Mouse (Mus musculus): Measurements from ENCODE around the gene Smu1. TPM values are rescaled to one million over a fixed set of nuclear protein-coding genes. Genes with fewer than 3 reads are reported as not detected.
A peak's percentile ranks its signal among the peaks of the same experiment; 100 is the strongest.

Smu1 gene
- polyA plus RNA-seq, 3 experiments from 2014 or later, result 131 to 146 (median 133) TPM

DNA sequence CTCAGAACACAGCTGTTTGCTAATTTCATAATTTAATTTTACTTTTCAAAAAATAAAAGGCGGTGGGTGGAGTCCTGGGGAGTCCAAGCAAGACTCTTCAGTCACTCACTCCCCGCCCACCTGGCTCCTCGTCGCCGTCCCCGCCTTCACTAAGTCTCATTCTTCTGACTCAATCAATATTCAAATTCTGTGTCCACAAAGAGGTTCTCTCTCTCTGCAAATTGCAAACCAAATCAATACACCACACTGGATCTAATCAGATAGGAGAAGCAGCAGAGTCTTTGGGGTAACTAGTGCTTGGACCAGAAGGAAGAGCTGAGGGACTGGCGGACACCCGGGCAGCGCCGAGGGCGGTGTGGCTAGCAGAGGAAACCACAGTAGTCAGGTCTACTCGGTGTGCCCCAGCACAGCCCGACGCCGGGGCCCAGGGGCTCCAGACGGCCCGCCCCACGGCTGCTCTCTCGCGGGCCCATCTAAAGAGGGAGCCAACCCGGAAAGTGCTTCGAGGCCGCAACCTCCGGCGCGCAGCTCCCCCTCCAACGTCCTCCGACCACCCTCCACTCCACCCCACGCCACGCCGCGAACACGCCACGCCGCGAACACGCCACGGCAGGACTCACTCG lies 455 bp downstream of the Smu1 start:
- ATAC-seq, result peak; percentile 63

DNA sequence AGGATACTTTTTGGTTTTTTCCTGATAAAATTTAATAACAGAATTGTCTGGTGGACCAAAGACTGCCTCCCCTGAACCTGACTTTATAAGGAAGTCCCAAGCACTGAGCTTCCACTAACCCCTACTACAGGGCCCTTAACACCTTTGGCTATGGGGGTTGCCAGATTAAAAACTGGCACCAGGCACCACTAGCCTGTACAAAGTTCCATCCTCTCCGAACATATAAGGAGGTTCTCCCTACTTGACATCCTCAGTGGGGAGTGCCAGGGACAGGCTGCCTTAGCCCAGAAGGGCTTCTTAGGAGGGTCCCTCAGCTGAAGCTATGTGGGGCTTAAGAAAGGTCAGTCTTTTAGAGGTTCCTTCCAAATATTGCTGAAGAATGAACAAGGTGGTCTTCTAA lies 22.4 kb downstream of the Smu1 start:
- no peak for ATAC-seq

DNA sequence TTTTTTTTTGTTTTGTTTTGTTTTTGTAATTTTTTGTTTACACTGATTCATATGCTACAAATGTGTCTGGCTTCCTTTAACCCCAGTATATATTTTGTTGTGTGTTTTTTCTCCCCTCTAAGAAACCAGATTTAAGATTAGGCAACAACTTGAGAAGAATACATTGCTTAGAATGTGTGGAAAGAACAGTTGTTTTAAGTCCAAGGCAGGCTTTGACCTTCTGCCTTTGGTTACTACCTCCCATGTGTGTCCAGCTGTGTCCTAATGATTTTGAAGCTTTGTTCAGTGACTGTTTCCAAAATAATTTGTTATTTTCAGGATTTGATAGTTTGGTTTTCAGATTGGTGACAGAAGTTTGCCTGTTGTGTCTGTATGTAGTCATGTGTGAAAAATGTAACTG lies 26.5 kb downstream of the Smu1 start:
- ATAC-seq, result no peak

DNA sequence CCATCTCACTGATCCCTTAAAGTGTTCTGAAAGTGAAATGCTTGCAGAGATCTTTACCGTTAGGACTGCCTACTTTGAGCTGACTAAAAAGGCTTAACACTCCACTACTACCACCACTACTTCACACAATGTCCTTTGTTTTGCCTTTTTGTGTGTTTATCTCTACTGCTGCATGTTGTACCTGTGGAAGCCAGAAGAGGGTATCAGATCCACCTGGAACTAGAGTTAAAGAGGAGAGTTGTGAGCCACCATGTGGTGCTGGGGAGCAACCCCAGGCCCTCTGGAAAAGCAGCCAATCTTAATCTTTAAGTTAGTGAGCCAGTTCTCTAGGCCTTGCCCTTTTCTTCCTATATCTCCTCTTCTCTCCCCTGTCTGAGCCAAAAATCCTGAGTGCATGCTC lies 30.5 kb downstream of the Smu1 start:
- no peak for ATAC-seq

DNA sequence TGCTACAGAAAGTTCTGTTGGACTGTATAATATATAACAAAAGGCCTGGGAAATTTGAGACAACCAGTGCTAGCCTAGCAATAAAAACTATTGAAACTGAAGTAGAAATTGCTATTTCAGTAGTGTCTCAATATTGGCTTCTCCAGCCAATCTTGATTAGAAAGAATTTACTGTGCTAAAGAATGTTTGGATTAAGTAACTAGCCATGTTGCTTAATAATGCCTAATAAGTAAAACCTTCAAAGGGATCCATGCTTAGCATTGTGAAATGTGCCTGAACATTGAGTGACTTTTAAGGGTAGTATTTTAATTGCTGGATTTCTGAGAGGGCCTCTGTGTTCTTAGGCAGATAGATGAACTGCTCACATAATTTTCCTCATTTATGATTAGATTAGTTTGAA lies 32.2 kb downstream of the Smu1 start:
- ATAC-seq, result no peak

DNA sequence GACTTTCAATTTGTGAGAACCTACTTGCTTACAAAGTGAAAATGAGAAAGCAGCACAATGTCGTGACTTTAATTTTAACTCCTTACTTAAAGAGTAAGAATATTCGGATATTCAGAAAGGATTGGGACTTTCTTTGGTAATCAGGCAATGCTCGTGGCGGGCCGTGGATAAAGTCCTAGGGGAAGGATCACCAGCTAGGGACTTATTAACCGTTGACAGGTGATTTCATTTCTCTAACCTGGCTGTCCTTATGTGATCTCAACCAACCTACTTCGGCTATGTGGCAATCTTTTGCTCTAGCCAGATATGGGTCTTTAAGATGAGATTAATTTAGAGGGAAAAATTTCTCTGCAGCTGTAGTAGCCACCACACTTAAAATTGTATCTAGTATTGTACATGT lies 32.6 kb downstream of the Smu1 start:
- ATAC-seq, result no peak

DNA sequence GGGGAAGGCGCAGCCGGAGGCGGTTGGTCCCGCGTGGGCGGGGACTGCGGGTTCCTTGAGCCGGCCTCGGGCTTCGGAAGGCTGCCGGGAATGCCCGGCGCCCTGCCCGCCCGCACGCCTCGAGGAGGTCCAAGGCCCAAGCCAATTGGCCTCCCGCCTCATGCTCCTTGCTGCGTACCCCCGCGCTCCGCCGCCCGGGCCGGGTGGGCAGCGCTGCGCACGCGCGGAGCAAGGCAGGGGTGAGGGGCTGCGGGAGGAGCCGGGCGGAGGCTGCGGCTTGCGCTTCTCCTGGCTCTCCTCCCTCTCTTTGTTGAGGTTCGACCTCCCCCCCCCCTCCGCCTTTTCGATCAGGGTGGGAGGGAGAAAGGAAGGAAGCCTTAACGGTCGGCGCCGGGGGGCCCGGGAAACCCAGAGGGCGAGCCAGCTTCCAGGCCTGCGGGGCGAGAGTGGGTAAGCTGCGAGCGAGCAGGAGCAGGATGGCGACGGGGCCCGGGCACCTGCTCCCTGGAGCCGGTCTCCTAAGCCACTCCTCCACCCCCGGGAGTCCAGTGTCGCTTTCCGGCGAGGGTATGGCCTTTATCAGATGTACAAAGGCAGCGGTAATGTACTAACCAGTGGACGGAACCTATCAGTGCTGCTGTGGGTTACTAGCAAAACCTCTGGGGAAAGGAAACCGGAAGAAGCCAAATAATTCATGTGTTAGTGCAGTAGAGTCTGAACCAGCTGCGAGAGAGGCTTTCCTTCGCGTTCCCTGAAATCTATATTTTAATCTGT lies 34.8 kb downstream of the Smu1 start:
- ATAC-seq, result peak; percentile 46

DNA sequence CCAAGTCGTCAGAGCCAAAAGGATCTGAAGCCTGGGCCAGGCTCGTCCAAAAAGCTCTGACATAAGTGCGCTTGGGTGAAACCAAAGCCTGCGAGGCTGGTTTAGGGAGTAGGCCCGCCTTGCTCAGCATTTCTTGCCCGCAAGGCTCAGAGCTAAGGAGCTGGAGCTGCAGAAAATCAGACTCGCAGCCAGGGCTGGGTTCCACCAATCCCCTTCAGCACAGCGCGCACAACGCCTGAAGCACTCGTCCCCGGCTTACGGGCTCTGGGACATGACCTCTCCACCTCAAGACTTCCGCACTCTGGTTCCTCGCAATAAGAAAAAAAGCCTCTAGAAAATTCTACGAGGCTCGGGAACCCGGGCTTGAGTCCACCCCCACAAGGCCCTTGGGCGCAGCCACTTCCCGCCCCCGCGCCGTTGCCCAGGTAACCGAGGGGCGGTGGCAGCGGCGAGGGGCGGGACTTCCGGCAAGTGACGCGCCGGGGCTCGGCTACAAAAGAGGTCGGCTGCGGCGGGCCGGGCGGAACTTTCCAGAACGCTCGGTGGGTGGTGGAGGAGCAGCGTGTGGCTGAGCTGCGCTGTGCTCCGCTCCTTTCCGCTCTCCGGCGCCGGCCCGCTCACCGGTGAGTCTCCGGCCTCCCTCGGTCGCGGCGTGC lies 35.6 kb downstream of the Smu1 start, which contains the start of gene Dnaja1:
TSS of gene Dnaja1 (plus strand) at position 140 of the 656 bp plus-strand sequence.
- ATAC-seq, result peak; percentile 73

DNA sequence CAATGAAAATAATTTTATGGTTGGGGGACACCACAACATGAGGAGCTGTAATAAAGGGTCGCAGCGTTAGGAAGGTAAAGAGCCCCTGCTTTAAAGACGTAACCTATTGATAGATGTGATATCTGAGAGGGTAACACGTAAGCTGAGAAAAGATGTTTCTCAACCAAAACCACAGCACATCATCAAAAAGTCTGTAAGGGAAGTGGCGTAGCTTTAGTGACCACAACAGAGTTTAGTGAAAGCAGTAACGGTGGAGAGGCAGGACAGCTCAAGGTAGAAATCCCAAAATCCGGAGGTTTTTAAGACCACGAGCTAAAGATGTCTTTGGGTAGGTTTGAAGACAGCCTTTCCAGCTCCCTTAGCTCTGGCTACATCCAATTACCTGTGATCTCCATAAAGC lies 36.8 kb downstream of the Smu1 start:
- ATAC-seq, result peak; percentile 53

DNA sequence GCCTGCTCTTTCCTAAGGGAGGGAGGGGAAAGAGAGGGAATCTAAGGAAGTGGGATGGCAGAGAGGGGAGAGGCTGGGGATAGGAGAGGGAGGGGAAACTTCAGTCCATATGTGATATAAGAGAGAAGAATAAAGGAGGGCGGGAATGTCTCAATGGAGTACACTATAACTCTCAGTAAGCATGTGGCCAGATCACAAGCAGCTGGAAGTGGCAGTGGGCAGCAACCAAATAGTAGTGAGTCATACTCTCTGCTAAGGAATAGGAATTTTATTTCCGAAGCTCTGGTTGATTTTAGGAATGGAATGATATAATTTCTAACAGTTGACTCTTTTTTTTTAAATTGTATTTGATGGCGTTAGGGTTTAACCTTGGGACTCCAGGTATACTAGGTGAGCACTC lies 40.6 kb downstream of the Smu1 start:
- ATAC-seq, result no peak

DNA sequence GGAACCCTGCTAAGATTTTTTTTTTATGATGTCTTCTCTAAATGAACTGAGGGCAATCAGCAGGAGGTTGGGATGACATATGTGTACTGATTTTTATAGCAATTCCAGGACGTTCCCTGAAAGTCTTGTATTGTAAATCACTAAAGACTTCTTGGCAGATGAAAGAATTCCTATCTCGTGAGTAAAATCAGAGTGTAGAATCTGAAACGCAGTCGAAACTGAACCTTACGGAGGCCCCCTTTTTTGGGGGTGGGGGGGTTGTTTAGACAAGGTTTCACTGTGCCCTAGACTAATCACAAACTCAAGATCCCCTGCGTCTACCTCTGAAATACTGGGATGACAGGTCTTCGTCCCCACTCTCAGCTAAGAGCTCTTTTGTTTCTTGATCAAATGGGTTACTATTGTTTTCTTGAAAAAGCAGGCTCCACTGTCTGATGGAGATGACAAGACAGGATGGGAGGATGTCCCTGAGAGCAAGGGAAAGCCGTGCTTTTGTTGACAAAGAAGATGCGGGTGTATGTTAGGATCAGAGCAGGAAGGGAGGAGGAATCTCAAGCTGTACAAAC lies 53.9 kb downstream of the Smu1 start:
- ATAC-seq, result no peak

DNA sequence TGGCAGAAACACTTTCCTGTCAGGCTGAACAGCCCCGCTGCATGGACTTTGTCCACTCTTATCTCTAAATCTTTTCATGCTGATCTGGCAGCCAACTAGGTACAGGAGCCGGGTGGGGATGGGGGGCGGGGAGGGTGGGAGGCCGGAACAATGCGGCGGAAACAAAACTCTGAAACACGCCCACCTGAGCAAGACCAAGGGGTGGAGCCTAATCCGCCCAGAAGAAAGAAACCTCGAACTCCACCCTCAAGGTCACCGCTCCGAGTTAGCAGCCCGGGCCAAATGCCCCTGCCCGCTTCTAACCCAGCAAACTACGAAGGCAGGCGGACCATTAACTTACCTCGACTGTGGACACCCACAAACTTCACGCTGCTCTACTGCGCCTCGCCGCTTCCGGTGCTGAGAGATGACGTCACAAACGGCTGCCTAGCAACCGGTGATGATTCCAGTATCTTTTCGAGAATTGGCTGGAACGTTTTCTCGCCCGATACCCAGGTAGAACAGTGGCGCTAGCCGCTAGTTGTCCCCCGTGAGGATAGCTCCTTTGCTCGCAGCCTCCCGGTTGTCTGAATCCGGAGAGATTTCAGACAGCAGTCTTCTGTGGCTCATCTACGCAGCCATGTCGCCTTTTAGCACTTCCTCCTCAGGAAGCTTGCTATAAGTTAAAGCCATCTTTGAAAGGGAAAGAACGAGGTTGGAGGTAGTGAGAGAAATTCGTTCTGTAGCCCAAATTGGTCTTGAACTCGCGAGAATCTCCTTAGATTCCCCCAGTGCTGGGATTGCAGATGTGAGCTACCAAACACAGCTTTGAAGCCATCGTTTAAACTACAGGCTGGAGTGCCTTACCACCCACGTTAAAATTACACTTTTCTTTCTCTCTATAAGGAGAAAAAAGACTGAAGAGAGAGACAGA lies 54.7 kb downstream of the Smu1 start, which contains the start of gene Aptx:
TSS of gene Aptx (minus strand) at position 398 of the 913 bp plus-strand sequence.
- ATAC-seq, result peak; percentile 96

DNA sequence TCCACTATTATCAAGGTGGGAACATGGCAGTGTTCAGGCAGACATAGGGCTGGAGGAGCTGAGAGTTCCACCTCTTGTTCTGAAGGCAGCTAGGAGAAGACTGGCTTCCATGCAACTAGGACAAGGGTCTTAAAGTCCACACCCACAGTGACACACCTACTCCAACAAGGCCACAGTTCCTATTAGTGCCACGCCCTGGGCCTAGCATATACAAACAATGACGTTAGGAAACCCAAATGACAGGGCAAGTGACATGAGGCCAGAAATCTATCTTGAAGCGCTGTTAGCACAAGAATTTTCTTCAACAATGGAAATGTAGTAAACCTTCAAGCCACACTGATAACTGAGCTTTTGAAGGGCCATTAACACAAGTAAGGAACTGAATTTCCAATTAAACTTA lies 55.9 kb downstream of the Smu1 start:
- ATAC-seq, result no peak

DNA sequence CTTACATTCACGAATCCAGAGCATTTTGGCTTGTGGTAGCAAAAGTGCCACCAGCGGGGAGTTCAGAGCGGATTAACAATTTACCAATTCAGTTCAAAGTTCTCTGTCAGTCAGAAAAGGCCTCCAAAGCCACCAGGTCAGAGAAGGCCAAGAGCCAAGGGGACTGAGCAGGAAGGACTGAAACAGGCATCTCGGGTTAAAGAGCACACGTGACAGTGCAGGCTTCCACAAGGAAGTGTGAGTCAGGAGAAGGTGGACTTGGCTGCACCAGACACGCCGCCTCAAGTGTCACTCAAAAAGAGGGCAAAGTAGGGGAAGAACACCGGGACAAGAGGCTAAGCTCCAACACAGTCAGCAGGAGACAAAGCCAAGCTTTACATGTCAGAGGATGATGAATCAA lies 57.5 kb downstream of the Smu1 start:
- no peak for ATAC-seq

DNA sequence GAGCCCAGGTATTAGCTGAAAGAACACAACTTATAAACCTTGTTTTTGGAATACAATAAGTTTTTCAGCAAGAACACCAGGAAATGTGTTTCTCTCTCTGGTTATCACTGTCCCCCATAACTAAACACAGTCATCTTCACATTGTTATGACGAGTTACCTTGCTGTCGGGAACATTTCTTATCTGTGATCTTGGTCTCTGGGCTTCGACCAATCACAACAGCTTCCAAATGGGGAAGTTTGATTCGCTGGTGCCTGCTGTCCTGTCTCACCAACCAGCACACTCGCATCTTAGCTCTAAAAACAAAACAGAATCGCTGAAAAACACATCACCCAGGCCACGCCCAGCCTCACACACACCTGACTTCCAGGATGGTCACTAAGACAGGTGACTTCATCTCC lies 60.7 kb downstream of the Smu1 start:
- ATAC-seq, result no peak

DNA sequence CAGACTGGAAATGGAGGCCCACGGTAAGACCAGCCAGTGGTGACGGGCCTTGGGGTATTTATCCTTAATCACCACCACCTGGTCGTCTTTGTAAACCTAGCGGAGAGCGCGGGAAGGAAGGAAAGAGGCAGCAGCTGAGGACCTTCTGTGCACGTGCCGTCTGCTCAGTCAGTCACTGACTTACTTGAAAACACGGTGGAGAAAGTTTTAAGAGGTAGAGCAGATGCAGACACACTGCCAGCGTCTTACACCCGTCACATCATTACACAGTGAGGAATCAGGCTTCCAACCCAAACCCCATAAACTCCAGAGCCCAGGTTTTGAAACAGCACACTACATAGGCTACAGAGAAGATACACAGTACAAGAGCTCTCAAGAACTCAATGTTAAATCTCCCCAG lies 66.6 kb downstream of the Smu1 start:
- no peak for ATAC-seq

Other genes with a start within 250 kb of the Smu1 start
- 10 to 100 TPM; 28.8 to 46.4 (median 43.7) TPM for gene Aptx, start 54.7 kb downstream of the Smu1 start, polyA plus RNA-seq (2017; shearing (Covaris generic))
- 100 to 1,000 TPM; 482 to 526 (median 512) TPM for gene Dnaja1, start 35.8 kb downstream of the Smu1 start, polyA plus RNA-seq (2017; shearing (Covaris generic))
- 10 to 100 TPM; 47.2 to 79.0 (median 56.0) TPM for gene B4galt1, start 96.1 kb upstream of the Smu1 start, polyA plus RNA-seq (2017; shearing (Covaris generic))
- not detected for gene Spink4, start 162.1 kb upstream of the Smu1 start, polyA plus RNA-seq (2017; shearing (Covaris generic))
- gene Bag1, start 190.4 kb upstream of the Smu1 start, polyA plus RNA-seq (2017; shearing (Covaris generic)), result 10 to 100 TPM; 10.0 to 16.1 (median 14.4) TPM
- gene Chmp5, start 190.5 kb upstream of the Smu1 start, polyA plus RNA-seq (2017; shearing (Covaris generic)), result 100 to 1,000 TPM; 103 to 141 (median 119) TPM
- 100 to 1,000 TPM in 2 of 3 experiments, 10 to 100 TPM in 1; 76.3 to 164 (median 120) TPM for gene Nfx1, start 213.0 kb upstream of the Smu1 start, polyA plus RNA-seq (2017; shearing (Covaris generic))